Mouse (Mus musculus): ENCODE measurements around the gene Cops2. TPM values are rescaled to one million over a fixed set of nuclear protein-coding genes. Genes with fewer than 3 reads are reported as not detected.
A peak's percentile ranks its signal among the peaks of the same experiment; 100 is the strongest.

Cops2 gene
- polyA plus RNA-seq, 1 experiment, result 66.7 TPM

GRCm38 (mm10) chr2:125868301-125868700 lies 9.4 kb upstream of the Cops2 start:
- DNase-seq (ENCODE audit: low read depth), result no peak
- TF ChIP-seq CTCF (IDR thresholded peaks at IDR 0.05; ENCODE audit: borderline replicate concordance, extremely low read depth, insufficient read depth, insufficient read length) (no peak), POLR2A (IDR thresholded peaks at IDR 0.05; ENCODE audit: borderline replicate concordance, extremely low read depth, insufficient read depth, insufficient read length, poor library complexity, severe bottlenecking) (no peak)

DNA sequence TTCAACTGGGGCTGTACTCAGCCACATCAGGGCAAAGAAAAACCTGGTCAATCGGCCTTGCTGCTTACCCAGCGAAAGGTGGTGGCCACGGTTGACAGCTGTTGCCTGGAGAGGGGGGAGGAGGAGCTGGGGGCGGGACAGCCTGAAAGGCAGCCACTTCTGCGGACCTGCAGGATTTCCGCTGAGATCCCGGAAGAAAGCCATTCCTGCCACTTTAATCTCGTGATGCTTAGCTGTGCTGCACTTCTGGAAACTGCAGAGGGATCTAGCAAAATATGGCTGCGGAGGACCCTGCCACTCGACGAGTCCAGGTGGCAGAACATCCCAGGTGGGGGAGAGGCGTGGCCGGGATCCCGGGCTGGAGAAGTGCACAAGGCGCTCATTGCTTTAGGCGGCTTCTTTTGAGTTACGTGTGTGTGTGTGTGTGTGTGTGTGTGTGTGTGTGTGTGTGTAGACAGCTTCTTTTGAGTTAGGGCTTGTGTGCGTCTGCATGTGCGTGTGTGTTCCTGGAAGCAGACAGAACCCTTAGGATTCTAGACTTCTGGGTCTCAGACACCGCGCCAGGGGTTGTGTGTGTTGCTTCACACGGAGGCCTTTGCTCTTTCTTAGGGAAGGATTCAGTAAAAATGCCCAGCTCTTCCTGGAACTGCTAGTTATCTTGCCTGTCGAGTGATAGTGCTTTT lies 7.3 kb upstream of the Cops2 start:
- no peak for TF ChIP-seq CTCF (IDR thresholded peaks at IDR 0.05; ENCODE audit: borderline replicate concordance, extremely low read depth, insufficient read depth, insufficient read length)
- TF ChIP-seq POLR2A (IDR thresholded peaks at IDR 0.05; ENCODE audit: borderline replicate concordance, extremely low read depth, insufficient read depth, insufficient read length, poor library complexity, severe bottlenecking), result no peak
- peak; percentile 78 for DNase-seq (ENCODE audit: low read depth)

DNA sequence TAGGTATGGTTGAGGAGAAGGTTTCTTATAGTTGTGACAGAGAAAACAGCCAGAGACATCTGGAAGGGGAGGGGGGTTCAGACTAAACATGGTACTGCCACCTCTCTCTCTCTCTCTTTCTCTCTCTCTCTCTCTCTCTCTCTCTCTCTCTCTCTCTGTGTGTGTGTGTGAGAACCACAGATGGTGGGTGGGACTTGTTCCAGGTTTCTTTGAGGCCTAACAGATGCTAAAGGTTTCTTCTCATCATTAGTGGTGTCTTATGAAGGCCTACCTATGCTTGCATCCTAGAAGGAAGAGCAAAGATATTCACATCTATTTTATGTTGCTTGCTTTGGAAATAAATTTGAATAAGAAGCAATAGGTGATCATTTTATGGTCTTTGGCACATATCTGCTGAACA lies 6.6 kb upstream of the Cops2 start:
- DNase-seq (ENCODE audit: low read depth), result peak; percentile 62
- no peak for TF ChIP-seq POLR2A (IDR thresholded peaks at IDR 0.05; ENCODE audit: borderline replicate concordance, extremely low read depth, insufficient read depth, insufficient read length, poor library complexity, severe bottlenecking)
- no peak for TF ChIP-seq CTCF (IDR thresholded peaks at IDR 0.05; ENCODE audit: borderline replicate concordance, extremely low read depth, insufficient read depth, insufficient read length)

DNA sequence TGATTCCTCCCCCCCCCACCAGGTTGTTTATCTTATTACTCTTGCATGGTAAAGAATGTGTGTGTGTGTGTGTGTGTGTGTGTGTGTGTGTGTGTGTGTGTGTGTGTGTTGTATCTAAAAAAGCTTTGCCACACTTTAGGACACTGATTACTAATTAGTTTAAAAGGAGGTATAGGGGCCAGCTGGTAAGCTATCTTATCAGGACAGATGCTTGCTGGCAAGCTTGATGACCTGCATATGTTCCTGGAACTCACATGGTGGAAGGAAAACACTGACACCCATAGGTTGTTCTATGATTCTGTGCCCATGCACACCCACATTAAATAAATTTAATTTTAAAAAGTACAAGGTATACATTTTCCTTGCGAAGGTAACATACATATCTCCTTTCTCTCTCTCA lies 5.6 kb upstream of the Cops2 start:
- TF ChIP-seq CTCF (IDR thresholded peaks at IDR 0.05; ENCODE audit: borderline replicate concordance, extremely low read depth, insufficient read depth, insufficient read length) (no peak), POLR2A (IDR thresholded peaks at IDR 0.05; ENCODE audit: borderline replicate concordance, extremely low read depth, insufficient read depth, insufficient read length, poor library complexity, severe bottlenecking) (no peak)
- DNase-seq (ENCODE audit: low read depth), result no peak

- no peak for TF ChIP-seq POLR2A (IDR thresholded peaks at IDR 0.05; ENCODE audit: borderline replicate concordance, extremely low read depth, insufficient read depth, insufficient read length, poor library complexity, severe bottlenecking)
- TF ChIP-seq CTCF (IDR thresholded peaks at IDR 0.05; ENCODE audit: borderline replicate concordance, extremely low read depth, insufficient read depth, insufficient read length), result no peak
- no peak for DNase-seq (ENCODE audit: low read depth)
Measured at GRCm38 (mm10) chr2:125863799-125864198, 4.9 kb upstream of the Cops2 start.

DNA sequence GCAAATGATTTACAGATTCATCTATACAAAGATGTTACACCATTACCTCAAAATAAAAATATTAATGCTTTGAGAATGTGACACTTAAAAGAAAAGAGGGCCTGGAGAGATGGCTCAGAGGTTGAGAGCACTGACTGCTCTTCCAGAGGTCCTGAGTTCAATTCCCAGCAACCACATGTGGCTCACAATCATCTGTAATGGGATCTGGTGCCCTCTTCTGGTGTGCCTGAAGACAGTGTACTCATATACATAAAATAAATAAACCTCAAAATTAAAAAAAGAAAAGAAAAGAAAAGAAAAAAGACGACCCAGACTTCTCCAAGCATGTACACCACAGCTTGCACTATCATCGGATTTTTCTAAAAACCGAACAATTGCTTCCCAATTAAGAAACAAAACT lies 1.2 kb downstream of the Cops2 start:
- no peak for DNase-seq (ENCODE audit: low read depth)
- TF ChIP-seq POLR2A (IDR thresholded peaks at IDR 0.05; ENCODE audit: borderline replicate concordance, extremely low read depth, insufficient read depth, insufficient read length, poor library complexity, severe bottlenecking) (no peak), CTCF (IDR thresholded peaks at IDR 0.05; ENCODE audit: borderline replicate concordance, extremely low read depth, insufficient read depth, insufficient read length) (no peak)

DNA sequence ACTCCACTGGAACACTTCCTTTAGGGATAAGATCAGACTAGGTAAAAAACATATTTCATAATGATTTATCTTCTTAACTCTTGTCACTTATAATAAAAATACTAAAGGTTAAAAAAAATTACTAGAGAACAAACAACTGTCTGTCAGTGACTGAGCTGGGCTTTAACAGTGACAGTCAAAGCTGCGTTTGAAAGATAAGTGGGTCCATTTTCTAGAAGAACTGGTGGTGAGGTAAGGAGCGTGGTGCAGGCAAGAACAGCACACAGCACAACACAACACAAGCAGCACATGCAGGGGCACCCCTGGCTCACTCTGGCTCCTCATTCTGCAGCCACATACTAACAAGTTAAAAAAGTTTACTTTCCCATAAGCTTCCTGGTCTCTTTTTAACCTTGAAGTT lies 7.7 kb downstream of the Cops2 start:
- no peak for DNase-seq (ENCODE audit: low read depth)
- no peak for TF ChIP-seq CTCF (IDR thresholded peaks at IDR 0.05; ENCODE audit: borderline replicate concordance, extremely low read depth, insufficient read depth, insufficient read length)
- no peak for TF ChIP-seq POLR2A (IDR thresholded peaks at IDR 0.05; ENCODE audit: borderline replicate concordance, extremely low read depth, insufficient read depth, insufficient read length, poor library complexity, severe bottlenecking)

DNA sequence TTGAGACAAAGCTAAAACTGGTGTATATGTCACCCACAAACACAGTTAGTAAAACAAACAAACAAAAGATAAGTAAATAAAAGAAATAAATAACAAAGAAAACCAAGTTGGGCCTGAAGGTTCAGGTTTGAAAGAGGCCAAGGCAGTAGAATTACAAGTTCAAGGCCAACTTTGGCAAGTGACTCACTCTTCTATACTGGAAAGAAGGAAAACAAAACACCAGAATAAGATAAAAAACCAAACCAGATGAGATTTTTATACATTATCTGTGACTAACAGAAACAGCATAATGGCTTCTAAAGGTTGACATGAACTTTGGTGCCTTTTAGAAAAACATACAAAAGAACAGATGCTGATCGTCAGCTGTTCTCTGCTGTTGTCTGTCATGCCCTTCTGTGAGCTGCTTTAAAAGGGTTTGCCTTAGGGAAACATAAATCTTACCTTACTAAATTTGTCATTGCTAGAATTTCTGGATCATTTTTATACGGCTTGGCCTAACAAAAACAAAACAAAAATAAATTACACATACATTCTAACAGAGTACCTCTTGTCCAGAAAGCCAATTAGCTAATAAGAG lies 20.1 kb downstream of the Cops2 start:
- no peak for DNase-seq (ENCODE audit: low read depth)
- TF ChIP-seq CTCF (IDR thresholded peaks at IDR 0.05; ENCODE audit: borderline replicate concordance, extremely low read depth, insufficient read depth, insufficient read length) (no peak), POLR2A (IDR thresholded peaks at IDR 0.05; ENCODE audit: borderline replicate concordance, extremely low read depth, insufficient read depth, insufficient read length, poor library complexity, severe bottlenecking) (no peak)

DNA sequence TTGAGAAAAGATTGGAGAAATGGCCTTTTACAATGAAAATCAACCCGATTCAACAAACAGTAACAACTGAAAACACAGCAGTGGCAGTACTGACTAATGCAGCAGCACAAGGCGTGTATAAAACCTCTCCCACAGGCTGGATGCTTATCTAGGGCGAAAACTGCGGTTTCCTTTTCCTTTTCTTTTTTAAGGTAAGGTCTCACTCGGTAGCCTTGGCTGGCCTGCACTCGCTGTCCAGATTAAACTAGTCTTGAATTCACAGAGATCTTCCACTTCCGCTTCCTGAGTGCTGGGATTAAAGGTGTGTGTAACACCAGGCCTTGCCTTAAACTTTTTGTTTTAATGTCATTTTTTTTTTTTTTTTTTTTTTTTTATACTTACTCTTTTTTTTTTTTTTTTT lies 20.8 kb downstream of the Cops2 start:
- DNase-seq (ENCODE audit: low read depth), result no peak
- TF ChIP-seq CTCF (IDR thresholded peaks at IDR 0.05; ENCODE audit: borderline replicate concordance, extremely low read depth, insufficient read depth, insufficient read length) (no peak), POLR2A (IDR thresholded peaks at IDR 0.05; ENCODE audit: borderline replicate concordance, extremely low read depth, insufficient read depth, insufficient read length, poor library complexity, severe bottlenecking) (no peak)

- no peak for DNase-seq (ENCODE audit: low read depth)
- TF ChIP-seq POLR2A (IDR thresholded peaks at IDR 0.05; ENCODE audit: borderline replicate concordance, extremely low read depth, insufficient read depth, insufficient read length, poor library complexity, severe bottlenecking), result no peak
- TF ChIP-seq CTCF (IDR thresholded peaks at IDR 0.05; ENCODE audit: borderline replicate concordance, extremely low read depth, insufficient read depth, insufficient read length), result no peak
Measured at GRCm38 (mm10) chr2:125829924-125830323, 29.0 kb downstream of the Cops2 start.

DNA sequence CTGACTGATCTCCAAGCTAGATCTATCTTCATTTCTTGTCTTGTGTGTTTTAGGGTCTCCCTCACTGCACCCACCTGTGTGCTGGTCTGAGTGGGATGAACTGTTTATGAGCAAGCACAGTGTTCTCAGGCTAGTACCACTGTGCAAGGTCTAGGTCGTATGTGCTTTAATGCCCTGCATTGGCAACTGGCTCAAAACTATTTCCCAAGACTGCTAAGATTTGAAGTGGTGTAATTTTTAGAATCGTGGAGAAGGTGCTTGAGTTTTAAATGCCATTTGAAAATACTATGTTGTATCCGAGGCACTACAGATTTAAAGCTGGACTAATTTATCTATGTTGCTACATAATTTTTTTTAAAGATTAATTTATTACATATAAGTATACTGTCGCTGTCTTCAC lies 31.0 kb downstream of the Cops2 start:
- TF ChIP-seq POLR2A (IDR thresholded peaks at IDR 0.05; ENCODE audit: borderline replicate concordance, extremely low read depth, insufficient read depth, insufficient read length, poor library complexity, severe bottlenecking), result no peak
- no peak for TF ChIP-seq CTCF (IDR thresholded peaks at IDR 0.05; ENCODE audit: borderline replicate concordance, extremely low read depth, insufficient read depth, insufficient read length)
- no peak for DNase-seq (ENCODE audit: low read depth)

- no peak for DNase-seq (ENCODE audit: low read depth)
- TF ChIP-seq CTCF (IDR thresholded peaks at IDR 0.05; ENCODE audit: borderline replicate concordance, extremely low read depth, insufficient read depth, insufficient read length) (no peak), POLR2A (IDR thresholded peaks at IDR 0.05; ENCODE audit: borderline replicate concordance, extremely low read depth, insufficient read depth, insufficient read length, poor library complexity, severe bottlenecking) (no peak)
Measured at GRCm38 (mm10) chr2:125826201-125826600, 32.7 kb downstream of the Cops2 start.

Data from brain, embryonic 14.5 days (tissue).